Mouse (Mus musculus) spleen, adult 2 months (tissue): ENCODE measurements around the gene Ncapd3. TPM values are rescaled to one million over a fixed set of nuclear protein-coding genes. Genes with fewer than 3 reads are reported as not detected.
A peak's percentile ranks its signal among the peaks of the same experiment; 100 is the strongest.

Experiments
- DNase-seq, 2 experiments: peaks; one replicate each; pipeline versions ENCODE4 v3.0.0 to v3.0.0-alpha.2; 2012 to 2021; ENCODE audit warnings: low spot score in 2 of 2, low read depth in 1 of 2
- H3K27ac ChIP-seq: fragments of 200-500 bp; 2 replicates; pipeline ENCODE4 v1.5.1; 2012; ENCODE audit warnings: low read length, inconsistent platforms; ENCODE audit not compliant: insufficient read depth
- H3K27me3 ChIP-seq: fragments of 200-500 bp; 2 replicates; pipeline ENCODE4 v1.6.1; 2012; ENCODE audit warnings: mild to moderate bottlenecking, moderate library complexity, low read length, inconsistent platforms; ENCODE audit not compliant: control insufficient read depth, insufficient read depth
- H3K36me3 ChIP-seq: fragments of 200-500 bp; 2 replicates; pipeline ENCODE4 v1.6.1; 2012; ENCODE audit warnings: mild to moderate bottlenecking, low read length, inconsistent platforms; ENCODE audit not compliant: control insufficient read depth, insufficient read depth
- H3K4me1 ChIP-seq: fragments of 200-500 bp; 2 replicates; pipeline ENCODE4 v1.6.1; 2011; ENCODE audit warnings: inconsistent platforms; ENCODE audit not compliant: control insufficient read depth, insufficient read depth, insufficient read length
- H3K4me3 ChIP-seq: fragments of 200-500 bp; 2 replicates; pipeline ENCODE4 v1.5.1; 2011; ENCODE audit warnings: mild to moderate bottlenecking, inconsistent platforms; ENCODE audit not compliant: insufficient read depth, insufficient read length; ENCODE audit errors: extremely low read depth
- CTCF ChIP-seq: fragments of 200-500 bp; IDR thresholded peaks from 2 replicates; pipeline ENCODE4 v1.5.1; 2011; ENCODE audit warnings: mild to moderate bottlenecking, inconsistent platforms; ENCODE audit not compliant: insufficient read depth, insufficient read length, insufficient replicate concordance; ENCODE audit errors: extremely low read depth
- POLR2A ChIP-seq: fragments of 200-500 bp; IDR thresholded peaks from 2 replicates; pipeline ENCODE4 v1.6.1; 2011; ENCODE audit warnings: low read depth, low read length, inconsistent platforms
- WGBS: fragments of 180-500 bp; shearing (Covaris S2); methylation state at CpG from one replicate; pipeline ENCODE4 v1.1.7; 2018; 5-methylcytosine and 5-hydroxymethylcytosine counted together
- polyA plus RNA-seq: library from polyadenylated mRNA; depleted of rRNA; stranded (reverse); fragments of >200 nt; gene quantifications from 2 replicates; pipeline ENCODE4 v1.2.3, GENCODE M21; 2012; rRNA removed

Ncapd3 gene
- 17.2 and 19.8 TPM in 2 replicates for polyA plus RNA-seq

DNA sequence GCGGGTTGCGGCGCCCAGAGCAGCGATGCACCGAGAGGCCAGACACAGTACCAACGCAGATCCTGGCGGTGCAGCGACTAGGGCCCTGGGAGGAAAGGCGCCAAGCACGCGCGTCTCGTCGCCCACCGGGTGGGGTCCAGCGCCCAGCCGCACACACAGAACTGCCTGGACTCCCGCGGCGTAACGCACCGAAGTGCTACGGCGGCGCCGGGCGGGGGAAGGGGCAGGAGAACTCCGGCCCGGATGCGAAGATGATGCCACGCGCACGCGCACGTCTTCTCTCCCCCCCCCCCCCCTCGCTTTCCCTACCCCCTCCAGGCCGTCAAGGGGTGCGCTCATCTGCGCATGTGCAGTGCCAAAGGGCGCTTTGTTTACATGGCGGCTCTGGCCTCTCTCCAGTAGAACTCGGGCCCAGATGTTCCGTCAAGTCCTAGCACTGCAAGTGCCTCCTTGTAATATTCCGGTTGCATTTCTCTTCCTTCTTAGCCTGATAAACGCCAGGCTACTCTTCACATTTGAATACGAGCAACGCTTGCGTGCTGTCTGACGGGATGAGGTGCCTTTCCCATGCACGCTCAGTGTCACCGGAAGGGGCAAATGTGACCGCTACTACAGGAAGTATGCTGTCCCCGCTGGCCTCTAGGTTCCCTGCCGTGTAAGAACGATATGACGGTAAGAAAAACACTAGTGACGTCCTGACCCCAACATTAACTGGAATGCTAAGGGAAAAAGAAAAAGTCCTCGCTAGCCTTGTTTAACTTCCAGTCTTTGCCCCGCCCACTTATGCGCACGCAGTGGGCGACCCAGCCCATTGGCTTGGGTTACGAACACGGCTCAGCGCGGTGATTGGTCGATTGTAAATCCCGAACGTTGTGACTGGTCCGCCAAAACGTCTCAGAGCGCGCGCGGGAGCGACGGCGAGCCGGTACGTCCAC is at the start of gene Ncapd3, which contains the start of gene Vps26b:
Gene Ncapd3, plus strand, starts transcription at position 348 of the 935 bp plus-strand sequence.
Gene Vps26b, minus strand, starts transcription at position 238 of the 935 bp plus-strand sequence.
- peaks cover 14% of the 10 kb centered on the region for H3K4me1 ChIP-seq
- peak; percentile 90 to 91 for DNase-seq
- TF ChIP-seq CTCF: no peak
- peak; percentile 74 for TF ChIP-seq POLR2A
- no peaks in the 10 kb centered on the region for H3K36me3 ChIP-seq
- 0 out of 2 replicates have a peak, but pooled peaks cover 3% of the 10 kb centered on the region for H3K27me3 ChIP-seq
- WGBS: under 1% methylated on average over 75 of the region's 80 CpGs
- H3K27ac ChIP-seq: peak within 1 kb of the TSS; percentile 93
- peak within 1 kb of the TSS; percentile 92 for H3K4me3 ChIP-seq

DNA sequence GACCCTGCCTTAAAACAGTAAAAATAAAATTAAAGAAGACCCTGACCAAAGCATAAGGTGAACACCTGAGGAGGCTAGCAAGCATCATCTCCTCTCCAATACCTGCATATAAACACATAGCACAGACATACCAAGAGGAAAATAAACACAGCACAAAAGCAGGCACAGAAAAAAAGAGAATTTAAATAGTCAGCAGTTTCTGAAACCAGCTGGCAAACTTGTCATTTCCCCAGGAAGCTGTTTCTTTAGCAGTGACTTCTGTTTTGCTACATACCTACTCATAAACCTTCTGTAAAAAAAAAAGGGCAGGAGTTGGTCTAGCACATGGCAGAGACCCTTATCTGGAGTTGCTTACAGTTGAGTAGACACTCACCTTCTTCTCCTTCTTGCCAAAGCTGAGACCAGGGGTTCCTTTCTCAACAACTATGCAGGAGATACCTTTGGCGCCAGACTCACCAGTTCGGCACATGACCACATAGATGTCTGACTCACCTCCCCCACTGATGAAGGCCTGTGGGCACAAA is 44.8 kb upstream of the Ncapd3 start:
- Histone ChIP-seq H3K27me3 (no peaks in the 10 kb centered on the region), H3K4me3 (no peak overlapping the region), H3K4me1 (no peaks in the 10 kb centered on the region), H3K36me3 (peaks cover 3% of the 10 kb centered on the region), H3K27ac (no peak overlapping the region)
- TF ChIP-seq CTCF (no peak), POLR2A (no peak)
- WGBS: 86% methylated on average over 2 of the region's 2 CpGs
- no peak for DNase-seq

DNA sequence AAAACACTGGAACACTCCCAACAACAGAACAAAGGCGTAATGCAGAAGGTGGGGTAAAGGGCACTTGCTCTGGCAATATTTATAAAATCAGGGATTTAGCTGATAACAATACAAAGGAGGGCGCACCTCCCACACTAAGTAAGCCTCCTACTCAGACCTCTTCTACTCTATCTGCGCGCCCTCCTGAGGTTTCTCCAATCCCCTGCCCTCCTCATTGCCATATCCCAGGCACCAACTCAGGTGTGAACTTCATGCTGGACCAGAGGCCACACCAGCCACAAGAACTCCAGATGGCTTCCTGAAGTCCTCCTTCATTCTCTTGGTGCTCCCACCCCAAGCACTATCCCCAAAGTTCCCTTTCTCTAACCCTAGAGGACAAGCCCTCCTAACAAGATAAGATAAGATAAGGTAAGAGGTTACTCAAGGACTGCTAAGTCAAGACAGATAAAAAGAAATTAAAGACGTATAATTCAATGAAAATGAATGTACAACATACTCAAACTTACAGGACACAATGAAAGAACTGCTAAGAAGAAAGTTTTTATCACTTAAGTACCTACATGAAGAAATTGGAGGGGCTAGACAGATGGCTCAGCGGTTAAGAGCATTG is 44.2 kb upstream of the Ncapd3 start:
- peaks cover 3% of the 10 kb centered on the region for H3K36me3 ChIP-seq
- H3K27me3 ChIP-seq: no peaks in the 10 kb centered on the region
- no peaks in the 10 kb centered on the region for H3K4me1 ChIP-seq
- 95% methylated on average over 6 of the region's 6 CpGs for WGBS
- no peak for TF ChIP-seq CTCF
- no peak for TF ChIP-seq POLR2A
- DNase-seq: no peak
- H3K4me3 ChIP-seq: no peak overlapping the region
- no peak overlapping the region for H3K27ac ChIP-seq

DNA sequence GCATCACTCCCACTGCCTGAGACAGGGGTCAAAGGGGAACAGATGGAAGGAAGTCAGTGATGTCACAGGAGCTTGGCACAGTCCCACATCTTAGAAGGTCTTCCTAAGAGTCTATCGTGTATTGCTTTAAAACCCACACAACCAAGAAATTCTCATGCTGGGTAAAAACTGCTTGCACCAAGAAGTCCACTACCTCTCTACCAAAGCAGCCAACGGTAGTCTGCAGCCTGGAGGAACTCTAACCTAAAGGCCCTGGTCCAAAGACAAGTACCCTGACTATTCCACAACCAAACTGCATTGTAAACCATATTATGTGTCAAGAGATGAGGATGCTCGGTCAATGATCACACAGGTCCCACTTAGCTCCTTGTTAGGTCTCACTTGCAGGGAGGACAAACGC is 39.8 kb upstream of the Ncapd3 start:
- no peak for DNase-seq
- no peak for TF ChIP-seq CTCF
- TF ChIP-seq POLR2A: no peak
- H3K4me3 ChIP-seq: no peak overlapping the region
- H3K36me3 ChIP-seq: peaks cover 3% of the 10 kb centered on the region
- H3K4me1 ChIP-seq: no peaks in the 10 kb centered on the region
- no peak overlapping the region for H3K27ac ChIP-seq
- no peaks in the 10 kb centered on the region for H3K27me3 ChIP-seq
- WGBS: 90% methylated on average over 4 of the region's 4 CpGs

DNA sequence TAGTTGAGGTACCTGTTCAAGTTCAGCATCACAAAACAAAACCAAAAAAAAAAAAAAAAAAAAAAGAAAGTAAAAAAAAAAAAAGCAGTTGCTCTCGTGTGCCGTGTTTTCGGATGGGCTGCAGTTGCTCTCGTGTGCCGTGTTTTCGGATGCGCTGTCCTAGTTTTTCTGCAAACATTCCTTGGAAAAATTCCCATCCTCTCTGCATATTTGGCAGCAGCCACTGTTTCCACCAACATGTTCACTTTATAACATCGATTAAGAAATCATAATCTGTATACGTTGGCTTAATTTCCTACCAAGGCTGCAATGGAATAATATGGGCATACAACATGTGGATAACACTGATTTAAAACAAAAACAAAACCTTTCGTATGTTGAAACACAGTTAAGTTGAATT is 36.9 kb upstream of the Ncapd3 start:
- TF ChIP-seq CTCF (no peak), POLR2A (no peak)
- H3K27ac ChIP-seq: no peak overlapping the region
- no peaks in the 10 kb centered on the region for H3K4me1 ChIP-seq
- H3K36me3 ChIP-seq: no peaks in the 10 kb centered on the region
- WGBS: 93% methylated on average over 10 of the region's 10 CpGs
- H3K27me3 ChIP-seq: no peaks in the 10 kb centered on the region
- no peak overlapping the region for H3K4me3 ChIP-seq
- DNase-seq: no peak

DNA sequence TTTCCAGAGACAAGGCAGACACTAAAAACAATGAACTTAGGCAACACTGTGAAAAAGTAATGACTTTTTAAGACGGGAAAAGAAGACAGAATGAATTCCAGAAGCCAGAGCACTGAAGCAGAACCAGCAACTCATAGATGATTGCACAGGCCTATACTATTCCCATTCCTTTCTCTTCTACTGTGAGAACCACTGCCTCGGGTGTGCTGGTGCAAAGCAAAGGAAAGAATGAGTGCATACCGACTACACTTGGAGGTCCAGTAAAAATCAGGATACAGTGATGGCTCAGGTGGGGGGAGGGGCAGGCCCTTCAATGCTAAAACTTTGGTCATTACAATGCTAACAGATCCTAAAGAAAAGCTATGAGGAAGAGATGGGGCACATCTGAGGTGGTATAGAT is 36.1 kb upstream of the Ncapd3 start:
- Histone ChIP-seq H3K4me3 (no peak overlapping the region), H3K4me1 (no peaks in the 10 kb centered on the region), H3K27ac (no peak overlapping the region), H3K27me3 (no peaks in the 10 kb centered on the region), H3K36me3 (no peaks in the 10 kb centered on the region)
- no peak for TF ChIP-seq CTCF
- TF ChIP-seq POLR2A: no peak
- DNase-seq: no peak
- WGBS: 83% methylated on average over 3 of the region's 3 CpGs

DNA sequence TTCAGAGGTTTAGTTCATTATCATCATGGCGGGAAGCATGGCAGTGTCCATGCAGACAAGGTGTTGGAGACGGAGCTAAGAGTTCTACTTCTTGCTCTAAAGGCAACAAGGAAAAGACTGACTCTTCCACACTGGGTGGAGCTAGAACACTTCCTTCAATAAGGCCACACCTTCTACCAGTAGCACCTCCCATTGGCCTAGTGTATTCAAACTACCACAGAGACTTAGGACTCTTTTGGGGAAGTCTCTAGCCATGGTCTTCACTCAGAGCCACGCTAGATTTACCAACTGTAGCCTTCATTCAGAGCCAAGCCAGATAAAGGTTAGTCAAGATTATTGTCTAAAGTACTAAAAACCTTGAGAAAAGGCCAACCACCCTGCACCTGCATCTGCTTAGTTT is 32.9 kb upstream of the Ncapd3 start:
- TF ChIP-seq POLR2A: no peak
- no peak for TF ChIP-seq CTCF
- Histone ChIP-seq H3K27me3 (no peaks in the 10 kb centered on the region), H3K27ac (no peak overlapping the region), H3K4me1 (no peaks in the 10 kb centered on the region), H3K4me3 (no peak overlapping the region), H3K36me3 (no peaks in the 10 kb centered on the region)
- no peak for DNase-seq
- 71% methylated on average over 3 of the region's 3 CpGs for WGBS
